Mouse (Mus musculus) stomach, embryonic 16.5 days (tissue): Measurements from ENCODE around the gene Unkl. TPM values are rescaled to one million over a fixed set of nuclear protein-coding genes. Genes with fewer than 3 reads are reported as not detected.

Experiments
- ATAC-seq: fragments of 200-750 bp; cut with Nextera tagmentation; 2 replicates; pipeline ENCODE4 v1.8.0; 2017; ENCODE audit warnings: moderate number of reproducible peaks, moderate TSS enrichment; ENCODE audit not compliant: insufficient read depth, low FRiP score
- H3K27ac ChIP-seq: fragments of 300-500 bp; sonication (generic); 2 replicates; pipeline ENCODE4 v1.5.1; 2014; ENCODE audit warnings: low read length
- H3K27me3 ChIP-seq: fragments of 300-500 bp; sonication (generic); 2 replicates; pipeline ENCODE4 v1.6.1; 2014; ENCODE audit warnings: low read length, control low read depth, mixed read lengths; ENCODE audit not compliant: control insufficient read depth, insufficient read depth
- H3K36me3 ChIP-seq: fragments of 300-500 bp; sonication (generic); 2 replicates; pipeline ENCODE4 v1.6.1; 2014; ENCODE audit warnings: low read length; ENCODE audit not compliant: control insufficient read depth, insufficient read depth
- H3K4me1 ChIP-seq: fragments of 300-500 bp; sonication (generic); 2 replicates; pipeline ENCODE4 v1.6.1; 2014; ENCODE audit warnings: low read length, control low read depth, mixed read lengths; ENCODE audit not compliant: control insufficient read depth, insufficient read depth
- H3K4me2 ChIP-seq: fragments of 300-500 bp; sonication (generic); 2 replicates; pipeline ENCODE4 v1.6.1; 2014; ENCODE audit warnings: low read depth, low read length, mixed read lengths
- H3K4me3 ChIP-seq: fragments of 300-500 bp; sonication (generic); replicated peaks from 2 replicates; pipeline ENCODE4 v1.5.1; 2014; ENCODE audit warnings: mild to moderate bottlenecking, low read length
- H3K9ac ChIP-seq: fragments of 300-500 bp; sonication (generic); 2 replicates; pipeline ENCODE4 v1.6.1; 2014; ENCODE audit warnings: low read length
- H3K9me3 ChIP-seq: fragments of 300-500 bp; sonication (generic); replicated peaks from 2 replicates; pipeline ENCODE4 v1.6.1; 2016; ENCODE audit warnings: low read length, control low read depth; ENCODE audit not compliant: control insufficient read depth
- WGBS: fragments of 180-500 bp; shearing (Covaris S2); extraction: QIAGEN DNeasy Blood & Tissue Kit; methylation state at CpG from one replicate; pipeline ENCODE4 v1.1.7; 2014; 5-methylcytosine and 5-hydroxymethylcytosine counted together
- polyA plus RNA-seq: library from polyadenylated mRNA; unstranded; fragments of >200 nt; fragmentation: Nextera tagmentation; extraction: Ambion mirVana; gene quantifications from 2 replicates; pipeline ENCODE4 v1.2.1, GENCODE M21; 2015

The Unkl gene
- polyA plus RNA-seq, 1 experiment from 2014 or later, result 6.9 TPM

DNA sequence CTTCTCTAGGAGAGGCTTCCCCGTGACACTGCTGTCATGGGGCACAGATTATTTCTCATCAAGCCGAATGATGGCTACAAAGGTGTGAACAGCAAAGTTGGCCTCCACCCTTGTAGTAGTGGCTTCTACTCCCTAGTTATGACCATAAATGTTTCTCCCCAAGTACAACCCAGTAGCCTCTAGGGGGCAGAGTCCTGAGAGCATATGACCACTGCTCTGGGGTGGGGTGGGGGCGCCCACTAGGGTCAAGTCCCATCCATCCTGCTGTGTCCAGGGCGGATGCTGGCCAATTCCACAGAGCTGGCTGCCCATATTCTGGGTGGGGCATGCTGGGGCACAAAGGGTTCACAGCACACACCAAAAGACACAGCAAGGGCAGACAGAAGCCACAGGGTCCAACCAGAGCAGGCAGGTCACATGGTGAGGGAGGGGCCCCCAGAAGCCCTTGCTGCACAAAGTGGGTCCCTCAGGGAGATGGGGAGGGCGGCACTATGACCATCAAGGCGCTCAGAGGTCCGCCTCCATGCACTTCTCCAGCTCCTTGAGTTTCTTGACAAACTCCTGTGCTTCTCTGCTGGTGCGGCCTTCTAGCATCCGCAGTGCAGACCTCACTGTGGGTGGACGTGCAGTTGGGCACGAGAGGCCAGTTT is 55.1 kb downstream of the Unkl start:
- no peak for ATAC-seq
- H3K36me3 ChIP-seq, result 0 out of 2 replicates have a peak, but pooled peaks cover 9% of the 10 kb centered on the region
- H3K27me3 ChIP-seq, result no peaks in the 10 kb centered on the region
- no peaks in the 10 kb centered on the region for H3K9me3 ChIP-seq
- no peak overlapping the region for H3K27ac ChIP-seq
- 86% methylated on average over 11 of the region's 11 CpGs for WGBS
- no peak overlapping the region for H3K4me3 ChIP-seq
- H3K4me2 ChIP-seq, result no peak overlapping the region
- no peak overlapping the region for H3K9ac ChIP-seq
- peaks cover 16% of the 10 kb centered on the region for H3K4me1 ChIP-seq

DNA sequence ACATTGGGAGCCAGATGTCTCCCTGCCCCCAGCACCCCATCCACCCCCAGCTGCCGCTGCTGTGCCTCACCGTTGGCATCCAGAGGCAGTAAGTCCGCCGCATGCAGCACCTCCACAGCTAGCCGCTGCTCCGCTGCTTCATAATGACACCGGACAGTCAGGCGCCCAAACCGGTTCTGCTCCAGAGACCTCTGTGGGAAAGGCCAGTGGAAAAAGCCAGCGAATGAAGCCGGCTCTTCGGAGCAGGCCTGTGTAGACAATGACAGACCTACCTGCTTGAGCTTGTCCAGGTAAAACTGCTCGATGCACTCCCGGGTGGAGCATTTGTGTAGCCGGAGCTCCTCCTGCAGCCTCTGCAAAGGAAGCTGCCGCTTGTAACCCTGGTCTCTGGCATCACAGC is 56.0 kb downstream of the Unkl start:
- 74% methylated on average over 16 of the region's 16 CpGs for WGBS

DNA sequence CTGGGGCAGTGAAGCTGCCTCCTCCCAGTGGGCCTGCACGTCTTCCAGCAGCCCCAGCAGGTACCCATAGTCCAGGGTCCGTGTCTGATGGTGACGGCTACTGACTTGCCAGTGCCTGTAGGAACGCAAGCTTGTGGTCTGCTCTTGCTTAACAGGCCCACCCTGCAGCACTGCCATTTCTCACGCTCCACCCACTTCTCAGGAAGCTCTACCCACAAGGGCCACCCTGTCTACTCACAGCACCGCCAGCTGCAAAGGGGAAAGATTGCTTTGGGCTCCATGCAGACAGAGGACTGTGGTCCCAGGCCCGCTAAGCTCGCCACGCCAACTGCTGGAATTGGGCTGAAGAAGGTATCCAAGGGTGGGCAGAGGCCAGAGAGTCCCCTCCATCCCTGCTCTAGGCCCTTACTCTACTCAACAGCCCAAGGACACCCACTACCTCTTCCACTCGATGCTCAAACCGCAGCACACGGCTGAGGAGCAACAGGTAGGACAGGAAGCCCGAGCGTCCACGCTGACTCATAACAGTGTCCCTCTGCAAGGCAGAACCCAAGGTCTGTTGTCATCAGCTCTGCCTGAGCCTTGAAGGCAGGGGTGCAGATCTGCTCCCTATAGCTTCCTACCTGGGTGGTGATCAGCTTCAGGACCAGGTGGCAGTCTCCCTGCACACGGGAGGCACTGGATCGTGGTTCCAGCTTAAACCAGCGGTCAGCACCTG is 60.0 kb downstream of the Unkl start:
- H3K36me3 ChIP-seq, result 0 out of 2 replicates have a peak, but pooled peaks cover 3% of the 10 kb centered on the region
- no peaks in the 10 kb centered on the region for H3K27me3 ChIP-seq
- no peaks in the 10 kb centered on the region for H3K4me1 ChIP-seq
- H3K4me3 ChIP-seq, result no peak overlapping the region
- H3K4me2 ChIP-seq, result no peak overlapping the region
- H3K9ac ChIP-seq, result no peak overlapping the region
- WGBS, result 76% methylated on average over 18 of the region's 18 CpGs
- H3K27ac ChIP-seq, result no peak overlapping the region
- H3K9me3 ChIP-seq, result no peaks in the 10 kb centered on the region
- ATAC-seq, result no peak

More for the DNA sequence above, 56.0 kb downstream of the Unkl start:
- H3K4me2 ChIP-seq, result no peak overlapping the region
- H3K4me3 ChIP-seq, result no peak overlapping the region
- H3K27me3 ChIP-seq, result no peaks in the 10 kb centered on the region
- peaks cover 12% of the 10 kb centered on the region for H3K4me1 ChIP-seq
- no peaks in the 10 kb centered on the region for H3K9me3 ChIP-seq
- no peak overlapping the region for H3K9ac ChIP-seq
- ATAC-seq, result no peak
- H3K27ac ChIP-seq, result no peak overlapping the region
- 0 out of 2 replicates have a peak, but pooled peaks cover 9% of the 10 kb centered on the region for H3K36me3 ChIP-seq

DNA sequence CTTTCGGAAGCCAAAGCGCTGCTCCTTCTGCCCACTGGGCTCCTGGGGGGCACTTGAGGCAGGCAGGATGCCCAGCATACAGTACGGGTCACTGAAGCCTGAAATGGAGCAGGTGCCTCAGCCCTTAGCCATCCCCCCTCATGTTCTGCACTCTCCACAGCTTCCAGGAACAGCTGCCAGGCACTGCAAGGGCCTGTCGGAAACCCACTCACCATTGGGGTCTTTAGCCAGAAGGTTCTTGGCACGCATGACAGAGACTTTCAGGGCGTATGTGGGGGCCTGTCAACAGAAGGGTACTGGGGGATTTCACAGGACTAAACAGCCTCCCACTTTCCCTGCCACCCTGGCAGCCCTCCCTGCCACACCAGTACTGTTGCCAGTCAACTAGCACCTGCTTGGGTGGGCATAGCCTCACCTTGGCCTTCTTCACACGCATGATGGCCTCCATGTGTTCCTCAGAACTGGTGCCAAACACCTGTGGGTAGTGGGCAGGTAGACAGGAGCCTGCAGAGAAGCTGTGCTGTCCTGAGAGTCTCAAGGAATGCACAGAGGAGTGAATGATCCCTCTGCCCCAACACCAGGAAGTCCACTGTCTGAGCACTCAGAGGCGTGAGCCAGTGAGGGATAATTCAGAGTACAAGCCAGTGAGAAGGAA is 62.1 kb downstream of the Unkl start:
- Histone ChIP-seq H3K4me3 (no peak overlapping the region), H3K9me3 (no peaks in the 10 kb centered on the region), H3K4me2 (no peak overlapping the region), H3K36me3 (no peaks in the 10 kb centered on the region), H3K9ac (no peak overlapping the region), H3K27me3 (peaks cover 5% of the 10 kb centered on the region; the same call in 1 of the 2 replicates), H3K4me1 (no peaks in the 10 kb centered on the region), H3K27ac (no peak overlapping the region)
- WGBS, result 79% methylated on average over 8 of the region's 8 CpGs
- ATAC-seq, result no peak

DNA sequence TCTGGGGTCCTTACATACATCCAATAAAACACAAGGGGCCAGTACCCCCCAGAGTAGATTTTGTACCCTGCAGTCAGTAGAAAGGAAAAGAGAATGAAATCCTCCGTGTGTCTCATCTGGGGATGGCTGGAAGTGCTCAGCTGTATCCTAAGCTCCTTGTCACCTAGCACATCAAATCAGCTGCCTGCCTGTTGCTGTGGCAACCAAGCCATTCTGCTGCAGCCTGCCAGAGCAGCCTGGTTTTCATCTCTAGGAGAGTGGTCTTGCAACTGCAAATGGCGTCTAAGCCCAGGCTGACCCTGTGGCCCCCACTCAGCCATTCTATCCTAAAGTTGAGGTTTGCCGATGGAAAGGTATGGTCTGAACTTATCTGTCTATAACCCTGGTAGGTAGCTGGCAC is 64.4 kb downstream of the Unkl start:
- Histone ChIP-seq H3K4me3 (no peak overlapping the region), H3K9me3 (no peaks in the 10 kb centered on the region), H3K27ac (no peak overlapping the region), H3K27me3 (peaks cover 5% of the 10 kb centered on the region; the same call in 1 of the 2 replicates), H3K4me2 (no peak overlapping the region), H3K4me1 (peaks cover 11% of the 10 kb centered on the region; the same call in 1 of the 2 replicates), H3K9ac (no peak overlapping the region), H3K36me3 (no peaks in the 10 kb centered on the region)
- WGBS, result 50% methylated on average over 3 of the region's 3 CpGs
- no peak for ATAC-seq

DNA sequence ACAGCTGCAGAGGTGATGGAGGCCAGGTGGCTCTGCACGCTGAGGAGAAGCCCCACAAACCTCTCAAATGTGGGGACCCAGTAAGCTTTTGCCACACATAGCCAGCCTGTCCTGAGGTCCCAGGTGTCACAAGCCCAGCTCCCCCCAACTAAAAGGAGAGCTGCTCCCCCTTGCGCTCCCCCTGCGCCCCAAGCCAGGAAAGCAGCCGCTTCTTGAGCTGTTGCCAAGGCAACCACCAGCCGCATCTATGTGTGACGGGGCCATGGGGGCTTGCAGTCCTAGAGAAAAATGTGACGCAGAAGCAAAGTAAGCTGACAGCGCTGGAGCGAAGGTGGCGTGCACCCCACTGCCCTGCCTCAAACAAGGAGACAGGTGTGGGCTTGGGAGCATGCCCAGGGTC is 65.6 kb downstream of the Unkl start:
- Histone ChIP-seq H3K9me3 (no peaks in the 10 kb centered on the region), H3K4me1 (peaks cover 15% of the 10 kb centered on the region; the same call in 1 of the 2 replicates), H3K27me3 (peaks cover 5% of the 10 kb centered on the region; the same call in 1 of the 2 replicates), H3K4me2 (no peak overlapping the region), H3K9ac (no peak overlapping the region), H3K4me3 (no peak overlapping the region), H3K27ac (no peak overlapping the region), H3K36me3 (no peaks in the 10 kb centered on the region)
- no peak for ATAC-seq
- WGBS, result 19% methylated on average over 10 of the region's 10 CpGs

DNA sequence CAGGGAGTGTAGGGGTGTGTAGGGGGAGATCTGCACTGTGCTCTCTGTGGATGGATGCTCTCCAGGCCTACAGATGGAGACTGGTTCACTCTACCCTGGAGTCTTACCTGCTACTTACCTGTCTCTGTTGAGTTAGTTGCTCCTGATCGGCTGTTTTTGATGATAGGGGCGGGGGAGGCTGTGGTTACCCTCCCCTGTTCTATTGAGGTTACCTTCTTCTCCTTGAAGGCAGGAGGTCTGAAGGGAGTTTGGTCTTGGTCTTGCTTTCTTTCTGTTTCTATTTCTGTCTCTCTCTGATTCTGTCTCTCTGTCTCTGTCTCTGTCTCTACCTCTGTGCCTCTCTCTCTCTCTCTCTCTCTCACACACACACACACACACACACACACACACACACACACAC is 66.9 kb downstream of the Unkl start:
- Histone ChIP-seq H3K36me3 (no peaks in the 10 kb centered on the region), H3K9ac (no peak overlapping the region), H3K4me3 (no peak overlapping the region), H3K27ac (no peak overlapping the region), H3K9me3 (no peaks in the 10 kb centered on the region), H3K27me3 (peaks cover 5% of the 10 kb centered on the region; the same call in 1 of the 2 replicates), H3K4me2 (no peak overlapping the region; the same call in 1 of the 2 replicates), H3K4me1 (peaks cover 15% of the 10 kb centered on the region; the same call in 1 of the 2 replicates)
- no peak for ATAC-seq
- 54% methylated on average over 2 of the region's 2 CpGs for WGBS

DNA sequence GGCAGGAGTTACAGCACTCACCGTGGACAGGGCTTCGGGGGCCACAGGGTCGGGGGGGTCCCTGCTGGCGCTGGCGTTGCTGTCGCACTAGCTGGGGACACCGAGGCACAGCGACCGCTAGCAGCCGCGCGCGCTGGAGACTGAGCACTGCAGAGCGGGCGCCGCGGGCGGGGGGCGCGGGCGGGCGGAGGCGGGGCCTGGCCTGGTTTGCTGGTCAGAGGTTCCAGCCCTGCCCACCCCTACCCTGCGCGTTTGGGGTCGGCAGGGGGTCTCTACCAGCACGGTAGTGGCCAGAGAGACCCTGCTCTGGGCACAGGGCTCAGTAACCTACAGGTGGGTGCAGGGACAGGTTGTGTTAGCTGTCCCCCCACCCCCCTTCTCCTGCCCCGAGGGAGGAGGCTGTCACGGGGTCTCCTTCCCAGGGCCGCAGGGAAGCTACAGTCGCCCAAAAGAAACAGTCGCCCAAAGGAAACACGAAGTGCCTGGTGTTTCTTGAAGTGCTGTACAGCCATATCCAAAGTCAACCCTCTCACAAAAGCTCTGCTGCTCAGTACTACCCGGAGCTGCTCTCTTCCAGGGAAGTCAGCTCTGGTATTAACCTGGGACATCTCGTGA is 68.0 kb downstream of the Unkl start, which contains the start of gene Baiap3:
Gene Baiap3, minus strand, starts transcription at position 225 of the 615 bp plus-strand sequence.
- Histone ChIP-seq H3K36me3 (no peaks in the 10 kb centered on the region), H3K9ac (peak within 1 kb of the TSS; percentile 64), H3K4me2 (peak within 1 kb of the TSS; percentile 64), H3K4me3 (peak within 1 kb of the TSS; percentile 44), H3K4me1 (peaks cover 15% of the 10 kb centered on the region; the same call in 1 of the 2 replicates), H3K9me3 (no peaks in the 10 kb centered on the region), H3K27me3 (peaks cover 5% of the 10 kb centered on the region; the same call in 1 of the 2 replicates), H3K27ac (no peak within 1 kb of the TSS)
- WGBS, result 4% methylated on average over 34 of the region's 35 CpGs
- peak; percentile 39; the same call in 1 of the 2 replicates for ATAC-seq
